Mouse (Mus musculus) right cerebral cortex, postnatal 10 days (tissue): Measurements from ENCODE around the gene Rbks.
"Not testable (repeated sequence)": the region's sequence is repeated elsewhere in the genome, so short reads cannot be mapped to it uniquely, and the experiment has no call there.

ENCODE experiments used
- DNase-seq, 2 experiments: peaks; one replicate each; pipeline ENCODE4 v3.0.0; 2021; ENCODE audit warnings: low spot score in 2 of 2

The Rbks gene

GRCm38 (mm10) chr5:31678000-31678399 is 19.4 kb downstream of the Rbks start:
- DNase-seq, result no peak

GRCm38 (mm10) chr5:31673431-31673830 is 24.0 kb downstream of the Rbks start:
- DNase-seq, result no peak

- DNase-seq, result no peak
These were observed 26.3 kb downstream of the Rbks start for GRCm38 (mm10) chr5:31671137-31671536.

GRCm38 (mm10) chr5:31669984-31670383 is 27.4 kb downstream of the Rbks start:
- no peak for DNase-seq

GRCm38 (mm10) chr5:31668325-31668968 is 29.0 kb downstream of the Rbks start:
- no peak for DNase-seq

- no peak for DNase-seq
These were observed 31.3 kb downstream of the Rbks start for GRCm38 (mm10) chr5:31666176-31666575.

GRCm38 (mm10) chr5:31655688-31656190 is 41.7 kb downstream of the Rbks start:
- DNase-seq, result no peak

- DNase-seq, result no peak
These were observed 46.7 kb downstream of the Rbks start for GRCm38 (mm10) chr5:31650518-31651288.

- DNase-seq, result no peak
These were observed 50.1 kb downstream of the Rbks start for GRCm38 (mm10) chr5:31647327-31647726.

- DNase-seq, result no peak
These were observed 50.9 kb downstream of the Rbks start for GRCm38 (mm10) chr5:31646574-31646973.

- DNase-seq, result no peak
These were observed 51.6 kb downstream of the Rbks start for GRCm38 (mm10) chr5:31645798-31646197.

GRCm38 (mm10) chr5:31644847-31645246 is 52.6 kb downstream of the Rbks start:
- no peak for DNase-seq

GRCm38 (mm10) chr5:31644272-31644671 is 53.2 kb downstream of the Rbks start:
- no peak for DNase-seq

GRCm38 (mm10) chr5:31642300-31642699 is 55.1 kb downstream of the Rbks start:
- DNase-seq, result no peak

- DNase-seq, result no peak
These were observed 56.9 kb downstream of the Rbks start for GRCm38 (mm10) chr5:31640542-31640941.

- no peak for DNase-seq
These were observed 60.7 kb downstream of the Rbks start for GRCm38 (mm10) chr5:31636636-31637253.

- DNase-seq, result no peak
These were observed 62.7 kb downstream of the Rbks start for GRCm38 (mm10) chr5:31634679-31635078.

- DNase-seq, result no peak
These were observed 63.3 kb downstream of the Rbks start for GRCm38 (mm10) chr5:31634161-31634560.

- DNase-seq, result not testable (repeated sequence)
These were observed 66.3 kb downstream of the Rbks start for GRCm38 (mm10) chr5:31631169-31631568.

GRCm38 (mm10) chr5:31630064-31630463 is 67.4 kb downstream of the Rbks start:
- DNase-seq, result no peak

GRCm38 (mm10) chr5:31628555-31628954 is 68.9 kb downstream of the Rbks start:
- no peak for DNase-seq
